Mouse (Mus musculus) heart, embryonic 14.5 days (tissue): ENCODE results near the gene Slc51a. TPM values are rescaled to one million over a fixed set of nuclear protein-coding genes. Genes with fewer than 3 reads are reported as not detected.
A peak's percentile ranks its signal among the peaks of the same experiment; 100 is the strongest.

Source experiments
- ATAC-seq: fragments of 200-750 bp; cut with Nextera tagmentation; 2 replicates; pipeline ENCODE4 v1.8.0; 2017; ENCODE audit warnings: low read depth, moderate TSS enrichment; ENCODE audit not compliant: insufficient number of reproducible peaks, insufficient read depth, low FRiP score
- H3K27ac ChIP-seq, 2 experiments: fragments of 200-500 bp in 1 of 2; fragments of 300-500 bp in 1 of 2; sonication (generic) in 1 of 2; replicated peaks in 1 of 2; 2 replicates each; pipeline ENCODE4 v1.5.1; 2012 to 2014; ENCODE audit warnings: low read depth in 2 of 2, low read length in 2 of 2, control low read depth in 1 of 2, mild to moderate bottlenecking in 1 of 2, mixed read lengths in 1 of 2; ENCODE audit not compliant: control insufficient read depth in 1 of 2, insufficient read depth in 1 of 2
- H3K27me3 ChIP-seq: fragments of 300-500 bp; sonication (generic); 2 replicates; pipeline ENCODE4 v1.6.1; 2014; ENCODE audit warnings: mild to moderate bottlenecking, low read length, control low read depth; ENCODE audit not compliant: control insufficient read depth, insufficient read depth
- H3K36me3 ChIP-seq: fragments of 300-500 bp; sonication (generic); 2 replicates; pipeline ENCODE4 v1.6.1; 2014; ENCODE audit warnings: mild to moderate bottlenecking, control low read depth, low read length, mixed read lengths; ENCODE audit not compliant: control insufficient read depth, insufficient read depth
- H3K4me1 ChIP-seq, 2 experiments: fragments of 200-500 bp in 1 of 2; fragments of 300-500 bp in 1 of 2; sonication (generic) in 1 of 2; 2 replicates each; pipeline ENCODE4 v1.6.1; 2012 to 2014; ENCODE audit warnings: low read length in 2 of 2, control low read depth in 1 of 2, mixed read lengths in 1 of 2; ENCODE audit not compliant: control insufficient read depth in 2 of 2, insufficient read depth in 2 of 2
- H3K4me2 ChIP-seq: fragments of 300-500 bp; sonication (generic); 2 replicates; pipeline ENCODE4 v1.6.1; 2014; ENCODE audit warnings: mild to moderate bottlenecking, low read length
- H3K4me3 ChIP-seq, 2 experiments: fragments of 200-500 bp in 1 of 2; fragments of 300-500 bp in 1 of 2; sonication (generic) in 1 of 2; 2 replicates each; pipeline ENCODE4 v1.5.1; 2012 to 2014; ENCODE audit warnings: low read length in 2 of 2, mild to moderate bottlenecking in 2 of 2, control low read depth in 1 of 2, low read depth in 1 of 2, moderate library complexity in 1 of 2; ENCODE audit not compliant: control insufficient read depth in 1 of 2, insufficient read depth in 1 of 2
- H3K9ac ChIP-seq: fragments of 300-500 bp; sonication (generic); 2 replicates; pipeline ENCODE4 v1.6.1; 2014; ENCODE audit warnings: mild to moderate bottlenecking, low read length
- H3K9me3 ChIP-seq: fragments of 300-500 bp; sonication (generic); 2 replicates; pipeline ENCODE4 v1.6.1; 2016; ENCODE audit warnings: low read length, control low read depth; ENCODE audit not compliant: control insufficient read depth
- WGBS: fragments of 180-500 bp; shearing (Covaris S2); extraction: QIAGEN DNeasy Blood & Tissue Kit; methylation state at CpG from one replicate; pipeline ENCODE4 v1.1.7; 2014; 5-methylcytosine and 5-hydroxymethylcytosine counted together
- polyA plus RNA-seq: library from polyadenylated mRNA; unstranded; fragments of >200 nt; fragmentation: Nextera tagmentation; extraction: Ambion mirVana; gene quantifications from 2 replicates; pipeline ENCODE4 v1.2.1, GENCODE M21; 2014

The Slc51a gene
- polyA plus RNA-seq, 1 experiment from 2014 or later: 1.4 TPM

DNA sequence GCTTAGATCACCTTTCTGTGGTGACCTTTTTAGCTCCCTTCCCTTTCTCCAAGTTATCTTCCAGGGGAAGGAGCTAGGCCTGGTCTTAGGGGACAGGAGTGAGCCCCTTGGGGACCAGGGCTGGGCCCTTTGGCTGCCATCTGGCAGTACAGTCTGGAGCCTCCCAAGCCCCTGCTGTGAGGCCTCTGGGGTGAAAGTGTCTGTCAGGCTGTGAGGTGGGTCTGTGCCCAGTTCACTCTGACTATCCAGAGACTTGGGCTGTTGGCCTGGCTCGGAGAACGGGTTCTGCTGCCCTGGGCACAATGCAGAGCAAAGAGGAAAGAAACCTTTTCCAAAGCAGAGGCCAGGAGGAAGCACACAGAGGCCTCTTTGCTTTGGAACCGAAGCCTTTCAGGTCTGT is 25.2 kb upstream of the Slc51a start:
- H3K36me3 ChIP-seq: no peaks in the 10 kb centered on the region
- no peak overlapping the region for H3K27ac ChIP-seq
- 71% methylated on average over 3 of the region's 3 CpGs for WGBS
- H3K4me3 ChIP-seq: no peak overlapping the region
- H3K4me2 ChIP-seq: no peak overlapping the region
- H3K9ac ChIP-seq: no peak overlapping the region
- no peaks in the 10 kb centered on the region for H3K27me3 ChIP-seq
- H3K4me1 ChIP-seq: peaks cover 33 to 41% of the 10 kb centered on the region in 2 experiments
- H3K9me3 ChIP-seq: no peaks in the 10 kb centered on the region
- no peak for ATAC-seq

DNA sequence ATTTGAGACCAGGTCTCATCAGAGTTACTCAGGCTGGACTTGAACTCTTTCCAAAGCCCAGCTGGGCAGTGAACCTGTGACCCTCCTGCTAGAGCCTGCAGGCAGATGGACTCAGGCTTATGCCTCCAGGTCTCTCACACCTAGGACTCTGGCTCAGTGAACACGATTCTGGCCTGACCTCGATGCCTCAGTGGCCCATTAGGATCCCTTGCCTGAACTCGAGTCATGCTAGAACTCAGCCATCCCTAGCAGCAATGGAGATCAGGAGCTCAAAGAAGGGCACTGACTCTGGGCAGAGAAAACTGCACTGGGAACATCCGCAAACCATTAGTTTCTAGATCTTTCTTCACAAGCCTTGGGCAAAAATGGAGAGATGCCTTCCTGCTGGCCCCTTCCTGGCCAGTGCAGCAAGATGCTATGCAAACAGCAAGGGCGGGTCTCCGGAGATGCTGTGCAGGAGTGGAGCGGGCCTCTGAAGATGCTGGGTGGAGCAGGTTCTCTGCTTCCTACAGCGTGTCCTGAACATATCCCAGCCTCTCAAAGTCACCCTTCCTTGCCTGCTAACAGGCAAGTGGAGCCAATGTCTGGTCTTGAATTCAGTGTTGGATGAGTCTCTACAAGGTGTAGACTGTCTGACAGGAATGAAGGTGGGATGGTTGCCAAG is 24.3 kb upstream of the Slc51a start:
- 87% methylated on average over 8 of the region's 8 CpGs for WGBS
- H3K27ac ChIP-seq: no peak overlapping the region
- peaks cover 36 to 46% of the 10 kb centered on the region in 2 experiments for H3K4me1 ChIP-seq

DNA sequence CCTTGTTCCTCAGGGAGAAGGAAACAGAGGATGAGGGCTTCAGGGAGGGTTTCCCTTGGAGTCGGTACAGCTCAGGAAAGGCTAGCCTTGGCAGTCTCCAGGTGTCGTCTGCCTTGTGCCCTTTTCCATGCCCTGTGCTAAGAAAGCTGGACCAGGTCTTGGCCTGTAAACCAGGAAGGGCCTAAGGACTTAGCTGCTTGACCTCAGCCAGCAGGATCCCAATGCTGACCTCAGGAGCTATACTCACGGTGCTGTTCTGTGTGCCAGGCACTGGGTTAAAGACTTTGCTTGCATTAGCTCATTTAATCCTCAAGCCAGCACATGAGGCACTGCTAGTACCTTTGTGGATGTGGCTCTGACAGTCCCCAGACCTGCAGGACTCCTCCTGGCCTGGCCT is 23.7 kb upstream of the Slc51a start:
- H3K4me3 ChIP-seq: no peak overlapping the region
- no peak overlapping the region for H3K4me2 ChIP-seq
- peaks cover 35 to 46% of the 10 kb centered on the region in 2 experiments for H3K4me1 ChIP-seq
- 0 out of 2 replicates have a peak, but pooled peaks cover under 1% of the 10 kb centered on the region for H3K27me3 ChIP-seq
- H3K9me3 ChIP-seq: no peaks in the 10 kb centered on the region
- WGBS: 76% methylated on average over 3 of the region's 3 CpGs
- peak overlapping the region; percentile 30; the same call in 1 of the 2 replicates for H3K9ac ChIP-seq
- no peaks in the 10 kb centered on the region for H3K36me3 ChIP-seq
- no peak overlapping the region for H3K27ac ChIP-seq
- ATAC-seq: no peak

More for the DNA sequence above, 24.3 kb upstream of the Slc51a start:
- no peaks in the 10 kb centered on the region for H3K36me3 ChIP-seq
- H3K4me2 ChIP-seq: no peak overlapping the region
- ATAC-seq: no peak
- H3K9ac ChIP-seq: no peak overlapping the region
- no peaks in the 10 kb centered on the region for H3K9me3 ChIP-seq
- no peak overlapping the region for H3K4me3 ChIP-seq
- no peaks in the 10 kb centered on the region for H3K27me3 ChIP-seq

DNA sequence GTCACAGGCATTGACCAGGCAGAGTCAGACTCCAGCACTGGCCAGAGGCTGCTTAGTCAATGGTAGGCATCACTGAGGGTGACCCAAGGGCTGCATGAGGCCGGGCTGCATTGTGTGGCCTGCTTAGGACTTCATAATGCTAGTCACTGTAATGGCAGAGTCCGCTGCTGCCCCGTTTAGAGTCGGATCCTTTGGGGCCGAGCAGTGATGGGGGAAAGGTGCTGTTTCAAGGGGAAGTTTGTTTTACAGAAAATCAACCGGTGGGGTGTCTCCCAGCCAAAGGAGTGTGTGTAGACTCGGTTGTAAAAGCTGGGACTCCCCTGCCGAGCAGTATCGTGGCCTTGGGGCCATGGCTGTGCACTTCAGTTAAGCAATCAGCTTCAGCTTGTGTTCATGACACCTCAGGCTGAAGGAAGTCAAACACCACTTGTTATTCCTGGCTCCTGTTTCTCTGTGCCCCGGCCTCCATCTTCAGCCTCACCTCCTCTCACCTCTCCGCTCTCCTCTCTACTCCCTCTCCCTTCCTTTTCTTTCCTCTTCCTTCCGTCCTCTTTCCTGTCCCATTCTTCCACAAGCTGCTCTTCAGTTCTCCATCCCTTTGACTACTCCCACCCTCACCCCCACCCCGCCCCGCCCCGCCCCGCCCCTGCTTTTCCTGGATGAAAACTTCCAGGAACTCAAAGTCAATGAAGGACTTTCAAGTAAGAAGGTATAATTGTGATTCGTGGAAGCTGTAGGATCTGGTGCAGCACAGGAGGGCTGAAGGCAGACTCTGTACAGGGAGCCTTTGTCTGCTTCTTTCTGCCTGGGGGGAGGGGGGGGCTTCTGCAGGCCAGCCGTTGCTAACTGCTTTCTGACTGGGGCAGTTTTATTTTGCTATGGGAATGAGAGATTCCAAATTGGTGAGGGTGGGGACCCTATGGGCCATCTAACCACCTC is 23.0 kb upstream of the Slc51a start:
- Histone ChIP-seq H3K9me3 (no peaks in the 10 kb centered on the region), H3K4me2 (peak overlapping the region; percentile 8; the same call in 1 of the 2 replicates), H3K4me3 (no peak overlapping the region), H3K27ac (peak overlapping the region; percentile 86 to 90), H3K4me1 (peaks cover 30 to 40% of the 10 kb centered on the region in 2 experiments), H3K27me3 (0 out of 2 replicates have a peak, but pooled peaks cover 3% of the 10 kb centered on the region), H3K9ac (peak overlapping the region; percentile 30; the same call in 1 of the 2 replicates), H3K36me3 (no peaks in the 10 kb centered on the region)
- 63% methylated on average over 18 of the region's 18 CpGs for WGBS
- ATAC-seq: no peak

DNA sequence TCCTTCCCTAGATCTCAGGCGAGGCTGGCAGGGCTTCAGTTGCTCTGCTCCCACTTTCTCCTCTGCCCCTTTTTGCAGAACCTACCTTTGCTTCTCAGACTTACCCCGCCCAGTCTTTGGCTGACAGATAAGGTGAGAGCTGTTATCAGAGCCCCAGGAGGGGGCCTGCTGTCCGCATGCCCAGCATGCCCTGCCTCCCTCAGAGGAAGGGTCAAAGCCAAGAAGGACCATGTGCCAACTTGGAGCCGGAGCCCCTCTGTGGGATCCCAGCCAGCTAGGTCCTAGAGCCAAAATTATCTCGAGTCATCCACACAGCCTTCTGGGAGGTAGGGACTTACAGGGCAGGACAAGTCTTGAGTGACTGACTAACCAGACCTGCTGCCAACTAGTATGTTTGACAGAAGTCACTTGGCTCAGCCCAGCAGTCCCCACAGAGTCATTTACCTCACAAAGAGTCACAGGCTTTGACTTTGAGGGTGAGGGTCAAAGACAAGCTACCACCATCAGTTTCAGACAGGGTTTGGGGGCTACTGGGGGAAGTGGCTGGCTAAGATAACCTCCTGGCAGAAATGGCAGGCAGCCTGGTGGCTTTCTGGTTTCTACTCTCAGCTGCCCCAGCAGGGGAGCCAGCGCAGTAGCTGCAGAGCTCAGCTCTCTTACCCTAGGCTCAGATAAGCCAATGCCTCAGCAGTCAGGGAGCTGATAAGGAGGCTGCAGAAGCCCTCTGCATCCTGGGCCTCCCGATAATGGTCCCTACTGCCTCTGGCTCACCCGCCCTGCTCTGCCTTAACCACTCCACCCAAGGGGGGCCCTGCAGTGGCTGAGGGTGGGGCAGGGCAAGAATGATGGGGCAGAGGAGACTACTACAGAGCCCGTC is 21.6 kb upstream of the Slc51a start:
- peak; percentile 79 for ATAC-seq
- Histone ChIP-seq H3K9ac (0 out of 2 replicates have a peak overlapping the region, but pooled peaks have one; percentile 27), H3K9me3 (no peaks in the 10 kb centered on the region), H3K27ac (peak overlapping the region; percentile 86 to 90), H3K27me3 (0 out of 2 replicates have a peak, but pooled peaks cover 3% of the 10 kb centered on the region), H3K4me3 (no peak overlapping the region), H3K36me3 (no peaks in the 10 kb centered on the region), H3K4me2 (peak overlapping the region; percentile 8), H3K4me1 (peaks cover 30 to 39% of the 10 kb centered on the region in 2 experiments)
- WGBS: 11% methylated on average over 9 of the region's 9 CpGs

DNA sequence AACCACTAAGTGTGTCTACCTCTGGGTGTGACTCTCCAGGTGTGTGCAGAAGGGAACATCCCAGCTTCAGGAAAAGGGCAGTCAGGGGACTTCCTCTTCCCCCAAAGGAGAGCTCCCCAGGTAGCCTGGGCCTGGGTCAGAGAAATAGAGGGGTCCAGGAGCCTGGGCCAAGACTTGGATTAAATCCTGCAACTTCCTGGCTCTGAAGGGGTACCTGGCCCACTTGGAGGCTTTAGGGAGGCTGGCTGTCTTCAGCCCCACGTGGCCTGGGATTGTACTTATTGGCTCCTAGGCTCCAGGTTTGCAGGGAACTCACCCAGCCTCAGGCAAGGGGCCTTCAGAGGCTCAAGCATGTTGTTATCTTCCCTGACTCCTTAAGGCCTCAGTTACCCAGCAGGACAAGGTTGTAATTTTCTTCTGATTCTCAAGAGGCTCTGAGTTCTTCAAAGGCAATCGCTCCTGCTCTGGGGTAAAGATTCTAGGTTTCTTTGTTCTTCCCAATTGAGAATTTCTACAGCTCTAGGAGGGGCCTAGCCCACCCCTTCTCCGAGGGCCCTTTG is 20.9 kb upstream of the Slc51a start:
- 0 out of 2 replicates have a peak overlapping the region, but pooled peaks have one; percentile 27 for H3K9ac ChIP-seq
- H3K36me3 ChIP-seq: no peaks in the 10 kb centered on the region
- H3K4me1 ChIP-seq: peaks cover 30 to 39% of the 10 kb centered on the region in 2 experiments
- 37% methylated on average over 3 of the region's 3 CpGs for WGBS
- H3K27ac ChIP-seq: peak overlapping the region; percentile 86 to 90
- peak overlapping the region; percentile 8 for H3K4me2 ChIP-seq
- no peaks in the 10 kb centered on the region for H3K9me3 ChIP-seq
- no peak overlapping the region for H3K4me3 ChIP-seq
- 0 out of 2 replicates have a peak, but pooled peaks cover 3% of the 10 kb centered on the region for H3K27me3 ChIP-seq
- no peak for ATAC-seq
